Mouse (Mus musculus): ENCODE measurements around the gene Ptger1.

Ptger1 gene

GRCm38 (mm10) chr8:83697374-83698220, 31.1 kb downstream of the Ptger1 start:
- peak; percentile 87 to 90 for DNase-seq

GRCm38 (mm10) chr8:83698291-83698660, 31.8 kb downstream of the Ptger1 start:
- peak; percentile 72 to 75 for DNase-seq

GRCm38 (mm10) chr8:83698661-83699453, 32.4 kb downstream of the Ptger1 start, which contains the start of gene Pkn1:
Pkn1 (minus strand) TSS chr8:83699179.
- DNase-seq = peak; percentile 81 to 82

GRCm38 (mm10) chr8:83699566-83699965, 33.1 kb downstream of the Ptger1 start:
- no peak for DNase-seq

GRCm38 (mm10) chr8:83700423-83701085, 34.1 kb downstream of the Ptger1 start:
- no peak for DNase-seq

- DNase-seq = no peak
Measured at GRCm38 (mm10) chr8:83703426-83703825, 36.9 kb downstream of the Ptger1 start.

- DNase-seq = no peak
Measured at GRCm38 (mm10) chr8:83706411-83706810, 39.9 kb downstream of the Ptger1 start.

- no peak for DNase-seq
Measured at GRCm38 (mm10) chr8:83707554-83707953, 41.1 kb downstream of the Ptger1 start.

- DNase-seq = no peak
Measured at GRCm38 (mm10) chr8:83714676-83715030, 48.2 kb downstream of the Ptger1 start.

- peak; percentile 99 for DNase-seq
Measured at GRCm38 (mm10) chr8:83715031-83715690, 48.7 kb downstream of the Ptger1 start, which contains the start of gene Ddx39. Ddx39 (plus strand) TSS chr8:83715177.

GRCm38 (mm10) chr8:83715771-83716170, 49.3 kb downstream of the Ptger1 start:
- no peak for DNase-seq

GRCm38 (mm10) chr8:83716563-83716962, 50.1 kb downstream of the Ptger1 start:
- no peak for DNase-seq

GRCm38 (mm10) chr8:83719048-83719447, 52.6 kb downstream of the Ptger1 start:
- no peak for DNase-seq

- DNase-seq = no peak
Measured at GRCm38 (mm10) chr8:83719693-83720092, 53.2 kb downstream of the Ptger1 start.

- DNase-seq = peak; percentile 85 to 89
Measured at GRCm38 (mm10) chr8:83721405-83722025, 55.0 kb downstream of the Ptger1 start.
